ENCODE assay signal across 10 mouse cellular contexts in genomic region chr3:83303876-83304275, GRCm38 (mm10).
A peak's percentile ranks its signal among the peaks of the same experiment; 100 is the strongest.
DNase-seq lines count a peak whose midpoint lies in the region; TF ChIP-seq lines count a peak whose summit lies in the region.
"Had no signal": no experiment of that assay in that cellular context is flagged by ENCODE, and none has a peak within 500 bp of the region (broad histone marks: within the 10 kb centered on the region; RNA-seq: fewer than 3 reads in every experiment).

No protein-coding gene starts in this region.

- DNase-seq in kidney, adult 2 months = no peak
- no peak for DNase-seq in kidney, adult 8-10 months
- no peak for DNase-seq in testis, postnatal 14 days (ENCODE audit: low spot score)
- DNase-seq in embryo, embryonic 11 days = peak; percentile 46
- DNase-seq in adipocyte (ENCODE audit: low spot score) = no peak
- DNase-seq in frontal cortex, adult 2 months (ENCODE audit: extremely low spot score in 1 of 2, low spot score in 1 of 2) = no peak
- DNase-seq: cerebellum, adult 2 months had no signal

- no peaks in the 10 kb centered on the region for H3K4me1 ChIP-seq in kidney, adult 2 months (ENCODE audit: control insufficient read depth, insufficient read depth, low read length)
- H3K4me1 ChIP-seq in testis, adult 2 months (ENCODE audit: control insufficient read depth, insufficient read depth, low read length) = peaks cover 2% of the 10 kb centered on the region
- H3K4me1 ChIP-seq: heart, embryonic 15.5 days; neural tube, embryonic 12.5 days had no signal

- TF ChIP-seq POLR2A in kidney, adult 2 months (IDR thresholded peaks at IDR 0.05; ENCODE audit: low read depth, low read length) = no peak
- TF ChIP-seq POLR2A in testis, adult 2 months (IDR thresholded peaks at IDR 0.05; ENCODE audit: control insufficient read depth, low read depth, low read length) = no peak

- no peaks in the 10 kb centered on the region for H3K27me3 ChIP-seq in kidney, adult 2 months (replicated peaks; ENCODE audit: control insufficient read depth, insufficient read depth, low read length)
- H3K27me3 ChIP-seq in testis, adult 2 months (ENCODE audit: control insufficient read depth, insufficient read depth, low read length) = no peaks in the 10 kb centered on the region
- H3K27me3 ChIP-seq: heart, embryonic 15.5 days; neural tube, embryonic 12.5 days had no signal

- peak; percentile 40; the same call in 1 of the 2 replicates for TF ChIP-seq CTCF in kidney, adult 2 months (conservative IDR thresholded peaks at IDR 0.05; ENCODE audit: insufficient read depth, insufficient read length, low read depth, low read length)
- peak; percentile 43; the same call in 1 of the 2 replicates for TF ChIP-seq CTCF in testis, adult 2 months (IDR thresholded peaks at IDR 0.05; ENCODE audit: control insufficient read depth, insufficient read depth, insufficient replicate concordance, low read depth, low read length)

- WGBS in kidney, adult 2 months = 74% methylated on average over 5 of the region's 5 CpGs

- H3K4me3 ChIP-seq in kidney, adult 2 months (ENCODE audit: insufficient read depth, low read depth, low read length) = no peak overlapping the region
- no peak overlapping the region for H3K4me3 ChIP-seq in testis, adult 2 months (ENCODE audit: control insufficient read depth, low read depth, low read length)
- H3K4me3 ChIP-seq: heart, embryonic 15.5 days; neural tube, embryonic 12.5 days had no signal

- no peak overlapping the region for H3K27ac ChIP-seq in kidney, adult 2 months (ENCODE audit: insufficient read depth, low read depth, low read length)
- H3K27ac ChIP-seq in testis, adult 2 months (ENCODE audit: control insufficient read depth, insufficient read depth, low read depth, low read length) = no peak overlapping the region
- H3K27ac ChIP-seq: heart, embryonic 15.5 days; neural tube, embryonic 12.5 days had no signal

- H3K36me3 ChIP-seq in kidney, adult 2 months (ENCODE audit: control insufficient read depth, insufficient read depth, low read length) = no peaks in the 10 kb centered on the region
- H3K36me3 ChIP-seq in testis, adult 2 months (ENCODE audit: control insufficient read depth, insufficient read depth, low read length) = no peaks in the 10 kb centered on the region
- H3K36me3 ChIP-seq: heart, embryonic 15.5 days; neural tube, embryonic 12.5 days had no signal
